Mouse (Mus musculus) ES-E14 (cell line): Measurements from ENCODE around the gene Asb13. TPM values are rescaled to one million over a fixed set of nuclear protein-coding genes. Genes with fewer than 3 reads are reported as not detected.
A peak's percentile ranks its signal among the peaks of the same experiment; 100 is the strongest.

Experiments
- DNase-seq: peaks from one replicate; pipeline ENCODE4 v3.0.0-alpha.2; 2013; ENCODE audit warnings: low read depth, low spot score
- H3K27ac ChIP-seq: 2 replicates; pipeline ENCODE4 v1.5.1; 2012; ENCODE audit warnings: low read depth, mild to moderate bottlenecking, low read length, moderate library complexity, mixed read lengths; ENCODE audit not compliant: poor library complexity, insufficient read depth, severe bottlenecking
- H3K36me3 ChIP-seq: 2 replicates; pipeline ENCODE4 v1.6.1; 2012; ENCODE audit warnings: mild to moderate bottlenecking, low read length, moderate library complexity, mixed read lengths; ENCODE audit not compliant: control insufficient read depth, poor library complexity, insufficient read depth, severe bottlenecking
- H3K4me1 ChIP-seq, 2 experiments: fragments of 150-350 bp in 1 of 2; sonication (generic) in 1 of 2; 2 replicates each; pipeline ENCODE4 v1.6.1; 2012; ENCODE audit warnings: low read length in 2 of 2, mild to moderate bottlenecking in 1 of 2, mixed read lengths in 1 of 2; ENCODE audit not compliant: control insufficient read depth in 2 of 2, insufficient read depth in 2 of 2, poor library complexity in 1 of 2
- H3K4me3 ChIP-seq, 2 experiments: fragments of 150-350 bp in 1 of 2; sonication (generic) in 1 of 2; 2 replicates each; pipeline ENCODE4 v1.5.1; 2012; ENCODE audit warnings: low read length in 2 of 2, low read depth in 1 of 2, mild to moderate bottlenecking in 1 of 2, mixed read lengths in 1 of 2; ENCODE audit not compliant: insufficient read depth in 1 of 2, poor library complexity in 1 of 2, severe bottlenecking in 1 of 2
- H3K9ac ChIP-seq: 2 replicates; pipeline ENCODE4 v1.6.1; 2012; ENCODE audit warnings: low read depth, mild to moderate bottlenecking, low read length, mixed read lengths; ENCODE audit not compliant: poor library complexity, insufficient read depth, severe bottlenecking
- H3K9me3 ChIP-seq: fragments of 150-350 bp; sonication (generic); 2 replicates; pipeline ENCODE4 v1.6.1; 2012; ENCODE audit warnings: low read depth, mild to moderate bottlenecking, low read length; ENCODE audit not compliant: control insufficient read depth, insufficient read depth
- CHD2 ChIP-seq: IDR thresholded peaks from 2 replicates; pipeline ENCODE4 v1.6.1; 2014; ENCODE audit warnings: mild to moderate bottlenecking, low read depth, low read length, inconsistent platforms
- HCFC1 ChIP-seq: IDR thresholded peaks from 2 replicates; pipeline ENCODE4 v1.6.1; 2012; ENCODE audit warnings: low read length, inconsistent platforms, borderline replicate concordance; ENCODE audit not compliant: insufficient read depth
- MAFK ChIP-seq: IDR thresholded peaks from 2 replicates; pipeline ENCODE4 v1.6.1; 2014; ENCODE audit warnings: mild to moderate bottlenecking, low read depth, low read length, inconsistent platforms; ENCODE audit not compliant: insufficient read depth
- ZC3H11A ChIP-seq: IDR thresholded peaks from 2 replicates; pipeline ENCODE4 v1.6.1; 2012; ENCODE audit warnings: low read depth, mild to moderate bottlenecking, inconsistent platforms, low read length, borderline replicate concordance
- ZNF384 ChIP-seq: IDR thresholded peaks from 2 replicates; pipeline ENCODE4 v1.6.1; 2012; ENCODE audit warnings: low read depth, low read length, inconsistent platforms
- in situ Hi-C, 2 experiments: fragments of 600-800 bp; cut with MboI; formaldehyde crosslinking; loops; one replicate each; pipeline ENCODE4 v1.15.1; 2025; ENCODE audit warnings: low sequenced_read_pairs in 2 of 2, inconsistent platforms in 1 of 2; ENCODE audit not compliant: unreplicated experiment in 2 of 2
- total RNA-seq: library from RNA; depleted of rRNA; stranded (reverse); fragments of 300-350 nt; gene quantifications from 2 replicates; pipeline ENCODE4 v1.2.3, GENCODE M21; 2012; rRNA removed

The Asb13 gene
- total RNA-seq = 2.3 and 3.0 TPM in 2 replicates

DNA sequence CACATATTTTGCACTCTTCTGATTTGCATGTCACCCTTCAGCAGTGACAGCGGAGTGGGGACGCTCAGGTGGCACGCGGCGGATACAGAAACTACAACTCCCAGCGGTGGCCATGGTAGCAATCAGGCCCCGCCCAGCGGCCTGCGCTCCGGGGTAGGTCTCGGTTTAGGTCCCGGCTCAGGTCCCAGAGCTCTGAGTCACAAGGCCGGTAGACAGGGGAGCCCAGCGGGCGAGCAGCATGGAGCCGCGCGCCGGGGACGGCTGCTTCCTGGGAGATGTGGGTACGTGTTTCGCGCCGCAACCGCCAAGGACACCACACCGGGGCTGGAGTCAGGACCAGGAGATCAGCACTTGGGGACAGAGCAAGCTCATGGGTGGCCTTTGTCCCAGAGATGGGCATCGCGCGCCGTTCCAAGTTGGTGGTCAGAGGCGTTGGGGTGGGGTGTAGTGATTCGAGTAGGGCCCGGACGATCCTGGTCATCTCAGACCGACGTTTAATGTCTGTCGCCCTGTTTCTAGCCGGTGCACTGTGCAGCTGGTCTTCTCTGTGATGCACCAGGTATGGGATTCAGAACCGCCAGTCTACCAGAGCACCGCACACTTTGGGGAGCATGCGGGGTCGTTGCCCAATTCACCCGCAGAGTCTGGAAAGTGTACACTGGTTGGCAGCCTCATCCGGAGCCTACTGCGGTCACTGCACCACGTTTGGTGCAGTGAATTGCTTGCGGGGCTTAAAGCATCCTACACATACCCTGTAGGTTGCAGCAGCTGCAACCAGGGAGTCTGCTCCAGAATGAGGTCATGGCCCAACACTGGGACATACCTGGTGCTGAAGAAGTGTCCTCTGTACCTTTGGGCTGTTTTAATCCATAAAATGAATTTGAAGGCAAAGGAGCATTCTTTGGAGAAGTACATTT, at the start of gene Asb13:
Asb13 (plus strand) TSS at position 138 of the 917 bp plus-strand sequence.
- Histone ChIP-seq H3K9ac (peak within 1 kb of the TSS; percentile 83), H3K4me1 (no peaks in the 10 kb centered on the region), H3K36me3 (no peaks in the 10 kb centered on the region), H3K4me3 (peak within 1 kb of the TSS; percentile 74 to 83), H3K9me3 (no peaks in the 10 kb centered on the region), H3K27ac (no peak within 1 kb of the TSS)
- no peak for DNase-seq
- TF ChIP-seq CHD2 (no peak), ZC3H11A (no peak), MAFK (no peak), ZNF384 (no peak), HCFC1 (peak; percentile 87)
- in situ Hi-C loops = loop anchor here in 1 of 2 experiments (25.0 kb wide), 1 partner anchor 222 kb away; no protein-coding TSS in a partner anchor

DNA sequence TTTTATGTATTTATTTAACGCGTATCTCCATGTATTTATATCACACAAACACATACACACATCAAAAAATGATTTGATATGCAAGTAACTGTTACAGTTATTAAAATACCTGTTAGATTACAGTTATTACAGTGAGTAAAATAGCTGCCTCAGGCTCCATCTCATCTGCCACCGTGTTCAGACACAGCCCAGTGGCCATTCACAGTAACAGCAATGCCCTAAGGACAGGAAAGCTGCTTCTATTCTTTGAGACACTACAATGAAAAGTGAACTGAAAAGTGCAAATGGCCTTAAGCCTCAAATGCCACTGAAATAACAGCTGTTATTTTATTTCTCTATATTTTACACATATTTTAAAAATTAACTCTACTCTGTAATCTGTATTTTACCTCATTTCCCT, 43.0 kb upstream of the Asb13 start:
- no peak for DNase-seq
- no peak overlapping the region for H3K27ac ChIP-seq
- in situ Hi-C loops = no loop called here
- H3K36me3 ChIP-seq = peaks cover 6% of the 10 kb centered on the region; the same call in 1 of the 2 replicates
- no peak for TF ChIP-seq CHD2
- TF ChIP-seq MAFK = no peak
- no peak for TF ChIP-seq ZNF384
- TF ChIP-seq ZC3H11A = no peak
- no peak for TF ChIP-seq HCFC1
- no peaks in the 10 kb centered on the region for H3K9me3 ChIP-seq
- H3K4me1 ChIP-seq = no peaks in the 10 kb centered on the region
- no peak overlapping the region for H3K9ac ChIP-seq
- H3K4me3 ChIP-seq = no peak overlapping the region

DNA sequence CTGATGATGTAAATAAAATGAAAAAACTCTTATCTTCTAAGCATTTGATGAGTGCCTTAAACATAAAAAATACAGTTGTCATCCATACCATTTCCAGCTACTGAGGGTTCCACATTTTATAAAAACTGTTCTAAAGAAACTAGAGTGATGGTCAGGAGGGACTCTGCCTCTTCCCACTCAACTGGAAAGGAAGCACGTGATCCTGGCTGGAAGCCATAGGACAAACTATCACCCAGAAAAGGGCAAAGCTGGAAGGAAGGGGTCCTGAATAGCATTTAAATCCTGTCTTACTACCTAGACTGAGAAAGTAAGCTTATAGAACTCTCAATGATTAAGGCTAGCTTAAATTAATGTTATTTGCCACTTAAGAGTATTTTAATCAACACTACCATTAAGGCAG, 39.5 kb upstream of the Asb13 start:
- Histone ChIP-seq H3K4me1 (no peaks in the 10 kb centered on the region), H3K36me3 (peaks cover 6% of the 10 kb centered on the region; the same call in 1 of the 2 replicates), H3K4me3 (no peak overlapping the region), H3K27ac (no peak overlapping the region), H3K9me3 (no peaks in the 10 kb centered on the region), H3K9ac (no peak overlapping the region)
- TF ChIP-seq ZC3H11A (no peak), HCFC1 (no peak), CHD2 (no peak), ZNF384 (no peak), MAFK (no peak)
- DNase-seq = no peak
- in situ Hi-C loops = no loop called here

DNA sequence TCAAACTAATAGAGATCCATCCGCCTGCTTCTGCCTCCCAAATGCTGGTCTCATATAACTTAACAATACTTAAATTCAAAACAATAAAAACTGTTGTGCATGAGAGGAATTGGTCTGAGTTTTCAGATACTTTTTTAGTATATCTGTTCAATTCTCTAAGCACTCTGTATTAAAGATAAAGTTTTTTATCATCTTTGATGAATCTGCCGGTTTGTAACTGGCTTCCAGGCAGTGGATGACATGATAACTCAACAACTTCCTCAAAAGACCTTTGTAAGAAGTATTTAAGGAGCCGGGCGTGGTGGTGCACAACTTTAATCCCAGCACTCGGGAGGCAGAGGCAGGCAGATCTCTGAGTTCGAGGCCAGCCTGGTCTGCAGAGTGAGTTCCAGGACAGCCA, 37.6 kb upstream of the Asb13 start:
- H3K27ac ChIP-seq = no peak overlapping the region
- TF ChIP-seq ZNF384 = no peak
- TF ChIP-seq HCFC1 = no peak
- TF ChIP-seq ZC3H11A = no peak
- TF ChIP-seq CHD2 = no peak
- no peak for TF ChIP-seq MAFK
- H3K4me3 ChIP-seq = no peak overlapping the region
- H3K4me1 ChIP-seq = no peaks in the 10 kb centered on the region
- H3K36me3 ChIP-seq = peaks cover 6% of the 10 kb centered on the region; the same call in 1 of the 2 replicates
- no peak for DNase-seq
- in situ Hi-C loops = no loop called here
- H3K9ac ChIP-seq = no peak overlapping the region
- no peaks in the 10 kb centered on the region for H3K9me3 ChIP-seq
